Mouse (Mus musculus) thymus, adult 2 months (tissue): ENCODE results near the gene Ggta1. TPM values are rescaled to one million over a fixed set of nuclear protein-coding genes. Genes with fewer than 3 reads are reported as not detected.

Experiments used
- DNase-seq: peaks from one replicate; pipeline ENCODE4 v3.0.0; 2021
- H3K27ac ChIP-seq: fragments of 200-500 bp; 2 replicates; pipeline ENCODE4 v1.5.1; 2012; ENCODE audit warnings: low read length, control low read depth; ENCODE audit not compliant: control insufficient read depth, insufficient read depth
- H3K27me3 ChIP-seq: fragments of 200-500 bp; 2 replicates; pipeline ENCODE4 v1.6.1; 2012; ENCODE audit warnings: mild to moderate bottlenecking, low read length, moderate library complexity, mixed read lengths; ENCODE audit not compliant: control insufficient read depth, insufficient read depth
- H3K36me3 ChIP-seq: fragments of 200-500 bp; 2 replicates; pipeline ENCODE4 v1.6.1; 2012; ENCODE audit warnings: mild to moderate bottlenecking, low read length, moderate library complexity; ENCODE audit not compliant: control insufficient read depth, insufficient read depth
- H3K4me1 ChIP-seq: fragments of 200-500 bp; replicated peaks from 2 replicates; pipeline ENCODE4 v1.6.1; 2012; ENCODE audit warnings: low read length; ENCODE audit not compliant: control insufficient read depth, insufficient read depth
- H3K4me3 ChIP-seq: fragments of 200-500 bp; 2 replicates; pipeline ENCODE4 v1.5.1; 2012; ENCODE audit warnings: mild to moderate bottlenecking, low read length, control low read depth, moderate library complexity; ENCODE audit not compliant: control insufficient read depth, insufficient read depth
- CTCF ChIP-seq: fragments of 200-500 bp; IDR thresholded peaks from 2 replicates; pipeline ENCODE4 v1.5.1; 2012; ENCODE audit warnings: mild to moderate bottlenecking, control low read depth, low read length, moderate library complexity, borderline replicate concordance; ENCODE audit not compliant: control insufficient read depth, poor library complexity, insufficient read depth; ENCODE audit errors: extremely low read depth
- POLR2A ChIP-seq: fragments of 200-500 bp; IDR thresholded peaks from 2 replicates; pipeline ENCODE4 v1.6.1; 2012; ENCODE audit warnings: mild to moderate bottlenecking, low read length, control low read depth, moderate library complexity; ENCODE audit not compliant: control insufficient read depth, poor library complexity, insufficient read depth; ENCODE audit errors: extremely low read depth
- WGBS: fragments of 180-500 bp; shearing (Covaris S2); methylation state at CpG from one replicate; pipeline ENCODE4 v1.1.7; 2018; 5-methylcytosine and 5-hydroxymethylcytosine counted together
- polyA plus RNA-seq: library from polyadenylated mRNA; depleted of rRNA; stranded (reverse); fragments of >200 nt; gene quantifications from 2 replicates; pipeline ENCODE4 v1.2.3, GENCODE M21; 2012; rRNA removed

Gene Ggta1
- polyA plus RNA-seq, 1 experiment = 22.4 TPM

DNA sequence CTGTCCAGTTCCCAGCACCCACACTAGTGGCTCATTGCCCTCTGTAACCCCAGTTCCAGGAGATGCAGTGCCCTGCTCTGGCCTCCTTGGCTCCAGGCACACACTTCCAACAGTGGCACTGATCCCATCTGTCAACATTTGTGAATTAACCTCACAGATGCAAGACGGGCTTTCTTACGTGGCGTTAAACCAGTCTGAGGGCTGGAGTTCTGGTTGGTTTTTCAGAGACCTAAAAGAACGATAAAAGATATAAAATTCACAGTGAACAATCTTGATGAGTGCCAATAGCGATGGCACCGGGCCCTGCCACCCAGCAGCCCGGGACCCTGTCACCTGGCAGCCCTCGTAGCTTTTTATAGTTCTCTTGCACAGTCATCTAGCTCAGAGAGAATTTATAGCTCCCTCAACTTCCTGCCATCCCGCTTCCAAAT lies 77.6 kb downstream of the Ggta1 start:
- no peak overlapping the region for H3K27ac ChIP-seq
- WGBS = 78% methylated on average over 9 of the region's 9 CpGs

DNA sequence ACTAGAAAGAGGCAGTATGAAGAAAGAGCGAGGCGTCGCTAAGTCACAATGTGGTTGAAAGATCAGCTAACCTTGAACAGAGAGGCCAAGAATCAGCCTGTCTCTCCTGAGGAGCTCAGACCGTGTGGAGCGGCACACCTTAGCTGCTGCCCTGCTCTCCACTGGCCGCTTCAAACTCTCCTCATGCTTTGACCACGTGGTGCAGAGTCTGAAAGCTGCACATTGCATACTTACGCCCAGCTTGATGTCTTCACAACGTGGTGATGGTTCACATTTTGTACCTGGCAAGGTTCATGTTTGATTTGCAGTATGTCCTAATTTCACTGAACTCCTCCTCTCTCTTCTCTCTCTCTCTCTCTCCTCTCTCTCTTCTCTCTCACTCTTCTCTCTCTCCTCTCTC lies 83.7 kb downstream of the Ggta1 start:
- Histone ChIP-seq H3K4me1 (no peaks in the 10 kb centered on the region), H3K36me3 (no peaks in the 10 kb centered on the region), H3K27me3 (no peaks in the 10 kb centered on the region), H3K27ac (no peak overlapping the region), H3K4me3 (no peak overlapping the region)
- TF ChIP-seq POLR2A = no peak
- TF ChIP-seq CTCF = no peak
- no peak for DNase-seq
- WGBS = 92% methylated on average over 9 of the region's 9 CpGs

More for the DNA sequence above, 77.6 kb downstream of the Ggta1 start:
- H3K4me1 ChIP-seq = no peaks in the 10 kb centered on the region
- H3K27me3 ChIP-seq = no peaks in the 10 kb centered on the region
- no peak overlapping the region for H3K4me3 ChIP-seq
- TF ChIP-seq POLR2A (no peak), CTCF (no peak)
- no peak for DNase-seq
- no peaks in the 10 kb centered on the region for H3K36me3 ChIP-seq

DNA sequence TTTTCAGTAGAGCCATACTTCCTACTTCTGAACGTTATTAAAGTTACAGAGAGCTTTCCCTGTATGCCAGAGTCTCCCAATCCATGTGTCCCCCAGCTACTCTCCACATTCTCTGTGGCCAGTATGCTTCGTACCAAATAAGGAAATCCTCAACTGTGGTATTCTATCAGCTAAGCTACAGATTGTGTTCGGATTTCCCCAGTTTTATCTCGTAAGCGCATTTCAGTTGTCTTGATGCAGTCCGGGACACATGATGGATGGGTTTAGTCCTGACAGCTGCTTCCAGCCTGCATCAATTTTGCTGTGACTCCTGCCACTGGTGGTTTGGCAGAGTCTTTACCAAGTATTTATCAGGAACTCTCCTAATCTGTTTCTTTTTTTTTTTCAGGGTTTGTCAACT lies 85.4 kb downstream of the Ggta1 start:
- TF ChIP-seq CTCF (no peak), POLR2A (no peak)
- Histone ChIP-seq H3K27me3 (no peaks in the 10 kb centered on the region), H3K4me1 (no peaks in the 10 kb centered on the region), H3K4me3 (no peak overlapping the region), H3K36me3 (no peaks in the 10 kb centered on the region), H3K27ac (no peak overlapping the region)
- DNase-seq = no peak
- 40% methylated on average over 6 of the region's 6 CpGs for WGBS

DNA sequence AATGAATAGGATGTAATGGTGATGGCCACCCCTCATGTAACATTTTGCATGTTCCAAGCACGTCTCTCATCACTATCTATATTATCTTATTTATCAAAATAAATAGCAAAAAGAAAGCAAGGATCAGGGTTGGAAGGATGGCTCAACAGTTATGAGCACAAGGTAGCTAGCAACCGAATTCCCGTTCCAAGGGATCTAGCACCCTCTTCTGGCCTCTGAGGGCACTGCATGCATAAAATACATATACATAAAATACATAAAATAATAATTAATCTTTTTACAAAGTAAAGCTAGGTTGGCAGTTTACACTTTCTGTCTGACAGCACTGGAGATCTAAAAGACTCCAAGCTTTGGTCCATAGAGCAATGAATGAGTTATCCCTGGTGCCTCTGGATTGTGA lies 90.0 kb downstream of the Ggta1 start:
- Histone ChIP-seq H3K4me1 (peaks cover 7% of the 10 kb centered on the region), H3K27me3 (no peaks in the 10 kb centered on the region), H3K4me3 (no peak overlapping the region), H3K36me3 (no peaks in the 10 kb centered on the region), H3K27ac (no peak overlapping the region)
- peak; percentile 30 for DNase-seq
- WGBS = 51% methylated on average over 3 of the region's 3 CpGs
- no peak for TF ChIP-seq POLR2A
- TF ChIP-seq CTCF = no peak

DNA sequence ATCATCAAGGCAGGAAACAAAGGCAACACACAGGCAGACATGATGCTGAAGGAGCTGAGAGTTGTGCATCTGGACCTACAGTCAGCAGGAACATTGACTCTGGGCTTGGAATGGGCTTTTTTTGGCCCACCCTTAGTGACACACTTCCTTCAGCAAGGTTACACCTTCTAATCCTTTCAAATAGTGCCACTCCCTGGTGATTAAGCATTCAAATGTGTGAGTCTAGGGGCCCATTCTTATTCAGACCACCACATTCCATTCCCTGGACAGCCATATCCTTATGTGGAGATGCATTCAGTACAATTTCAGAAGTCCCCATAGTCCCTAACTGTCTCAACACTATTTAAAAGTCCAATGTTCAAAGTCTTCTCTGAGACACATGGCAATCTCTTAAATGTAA lies 92.3 kb downstream of the Ggta1 start:
- Histone ChIP-seq H3K4me3 (no peak overlapping the region), H3K27ac (no peak overlapping the region), H3K27me3 (no peaks in the 10 kb centered on the region), H3K36me3 (no peaks in the 10 kb centered on the region), H3K4me1 (peaks cover 7% of the 10 kb centered on the region)
- TF ChIP-seq POLR2A = no peak
- no peak for TF ChIP-seq CTCF
- DNase-seq = no peak

DNA sequence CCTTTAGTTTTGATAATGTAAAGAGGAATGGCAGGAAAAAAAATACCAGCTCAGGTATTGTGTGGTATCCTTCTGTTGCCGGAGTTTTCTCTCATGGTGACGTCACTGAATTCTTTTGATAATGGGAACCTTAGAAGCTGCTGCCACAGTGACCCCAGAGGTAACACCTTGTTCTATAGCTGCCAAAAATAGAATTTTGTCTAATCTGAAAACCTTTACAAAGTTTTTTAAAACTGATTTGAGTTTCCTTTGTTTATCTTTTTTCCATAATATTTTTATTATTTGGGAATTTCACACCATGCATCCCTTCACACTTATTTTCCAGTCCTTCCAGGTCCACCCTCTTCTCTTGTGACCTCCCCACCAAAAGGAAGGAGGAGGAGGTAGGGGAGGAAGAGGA lies 95.4 kb downstream of the Ggta1 start, which contains the start of gene 4930568D16Rik:
4930568D16Rik (minus strand) TSS at position 101 of the 400 bp plus-strand sequence.
- no peak for DNase-seq
- Histone ChIP-seq H3K36me3 (no peaks in the 10 kb centered on the region), H3K27ac (no peak within 1 kb of the TSS), H3K4me1 (peaks cover 7% of the 10 kb centered on the region), H3K4me3 (no peak within 1 kb of the TSS), H3K27me3 (no peaks in the 10 kb centered on the region)
- no peak for TF ChIP-seq POLR2A
- TF ChIP-seq CTCF = no peak
- WGBS = 96% methylated on average over 2 of the region's 2 CpGs

Other genes with a start within 250 kb of the Ggta1 start
- gene Gsn, start 206.9 kb downstream of the Ggta1 start, polyA plus RNA-seq = 393 and 535 TPM in 2 replicates
- gene Stom, start 126.3 kb downstream of the Ggta1 start, polyA plus RNA-seq = 18.8 and 19.4 TPM in 2 replicates
- not detected in 2 replicates for gene 4930568D16Rik, start 95.5 kb downstream of the Ggta1 start, polyA plus RNA-seq
- not detected in 2 replicates for gene 4930402F06Rik, start 66.1 kb downstream of the Ggta1 start, polyA plus RNA-seq
- gene Dab2ip, start 95.0 kb upstream of the Ggta1 start, polyA plus RNA-seq = 36.2 and 38.8 TPM in 2 replicates